Mouse (Mus musculus): ENCODE results near the gene Mfsd14b. TPM values are rescaled to one million over a fixed set of nuclear protein-coding genes. Genes with fewer than 3 reads are reported as not detected.

Mfsd14b gene
- total RNA-seq (2014; rRNA removed), result 28.2 and 38.0 TPM in 2 replicates
- 13.7 and 18.4 TPM in 2 replicates for polyA plus RNA-seq (2015; fragmentation: Nextera tagmentation; extraction: Ambion mirVana)

- Histone ChIP-seq H3K36me3 (ENCODE audit: insufficient read depth) (no peaks in the 10 kb centered on the region), H3K9ac (peak within 1 kb of the TSS; percentile 87), H3K4me1 (ENCODE audit: insufficient read depth) (peaks cover 11% of the 10 kb centered on the region), H3K9me3 (ENCODE audit: low read length) (no peaks in the 10 kb centered on the region), H3K4me3 (ENCODE audit: low read depth, low read length) (peak within 1 kb of the TSS; percentile 93), H3K27me3 (ENCODE audit: insufficient read depth, low read length) (no peaks in the 10 kb centered on the region), H3K27ac (ENCODE audit: low read depth, low read length) (peak within 1 kb of the TSS; percentile 88), H3K4me2 (ENCODE audit: low read depth) (peak within 1 kb of the TSS; percentile 81)
- DNase-seq (peak; percentile 96), ATAC-seq (peak; percentile 99)
- under 1% methylated on average over 60 of the region's 60 CpGs for WGBS
- TF ChIP-seq CTCF (IDR thresholded peaks at IDR 0.05; ENCODE audit: low read depth), result 0 out of 2 replicates have a peak, but pooled peaks have one; percentile 1
Observed at GRCm38 (mm10) chr13:65112459-65113110, at the start of gene Mfsd14b. Mfsd14b (minus strand) TSS chr13:65112975.

GRCm38 (mm10) chr13:65149940-65150339 is 37.2 kb upstream of the Mfsd14b start, which contains the start of gene Olfr466:
Olfr466 (plus strand) TSS chr13:65150240.
- Histone ChIP-seq H3K4me3 (ENCODE audit: low read depth, low read length) (no peak within 1 kb of the TSS), H3K4me2 (ENCODE audit: low read depth) (no peak within 1 kb of the TSS), H3K27me3 (ENCODE audit: insufficient read depth, low read length) (no peaks in the 10 kb centered on the region), H3K9me3 (ENCODE audit: low read length) (no peaks in the 10 kb centered on the region), H3K27ac (ENCODE audit: low read depth, low read length) (no peak within 1 kb of the TSS), H3K4me1 (ENCODE audit: insufficient read depth) (no peaks in the 10 kb centered on the region), H3K9ac (no peak within 1 kb of the TSS), H3K36me3 (ENCODE audit: insufficient read depth) (no peaks in the 10 kb centered on the region)
- no peak for TF ChIP-seq CTCF (IDR thresholded peaks at IDR 0.05; ENCODE audit: low read depth)
- DNase-seq (no peak), ATAC-seq (no peak)
- 83% methylated on average over 1 of the region's 1 CpGs for WGBS

- Histone ChIP-seq H3K9ac (no peak within 1 kb of the TSS), H3K27ac (ENCODE audit: low read depth, low read length) (no peak within 1 kb of the TSS), H3K27me3 (ENCODE audit: insufficient read depth, low read length) (no peaks in the 10 kb centered on the region), H3K4me1 (ENCODE audit: insufficient read depth) (no peaks in the 10 kb centered on the region), H3K36me3 (ENCODE audit: insufficient read depth) (no peaks in the 10 kb centered on the region), H3K4me3 (ENCODE audit: low read depth, low read length) (no peak within 1 kb of the TSS), H3K9me3 (ENCODE audit: low read length) (no peaks in the 10 kb centered on the region), H3K4me2 (ENCODE audit: low read depth) (no peak within 1 kb of the TSS)
- no peak for TF ChIP-seq CTCF (IDR thresholded peaks at IDR 0.05; ENCODE audit: low read depth)
- ATAC-seq (no peak), DNase-seq (no peak)
- WGBS, result 82% methylated on average over 4 of the region's 4 CpGs
Observed at GRCm38 (mm10) chr13:65137789-65138188, 25.0 kb upstream of the Mfsd14b start, which contains the start of gene Olfr465-ps1. Olfr465-ps1 (plus strand) TSS chr13:65138089.

GRCm38 (mm10) chr13:65127063-65127847 is 14.5 kb upstream of the Mfsd14b start:
- DNase-seq (no peak), ATAC-seq (no peak)
- Histone ChIP-seq H3K27ac (ENCODE audit: low read depth, low read length) (no peak overlapping the region), H3K4me3 (ENCODE audit: low read depth, low read length) (no peak overlapping the region), H3K36me3 (ENCODE audit: insufficient read depth) (no peaks in the 10 kb centered on the region), H3K4me2 (ENCODE audit: low read depth) (no peak overlapping the region), H3K27me3 (ENCODE audit: insufficient read depth, low read length) (no peaks in the 10 kb centered on the region), H3K9me3 (ENCODE audit: low read length) (no peaks in the 10 kb centered on the region), H3K4me1 (ENCODE audit: insufficient read depth) (no peaks in the 10 kb centered on the region), H3K9ac (no peak overlapping the region)
- no peak for TF ChIP-seq CTCF (IDR thresholded peaks at IDR 0.05; ENCODE audit: low read depth)
- 66% methylated on average over 3 of the region's 3 CpGs for WGBS

- Histone ChIP-seq H3K9me3 (ENCODE audit: low read length) (no peaks in the 10 kb centered on the region), H3K4me1 (ENCODE audit: insufficient read depth) (no peaks in the 10 kb centered on the region), H3K9ac (no peak overlapping the region), H3K4me3 (ENCODE audit: low read depth, low read length) (no peak overlapping the region), H3K27me3 (ENCODE audit: insufficient read depth, low read length) (no peaks in the 10 kb centered on the region), H3K27ac (ENCODE audit: low read depth, low read length) (no peak overlapping the region), H3K4me2 (ENCODE audit: low read depth) (no peak overlapping the region), H3K36me3 (ENCODE audit: insufficient read depth) (no peaks in the 10 kb centered on the region)
- TF ChIP-seq CTCF (IDR thresholded peaks at IDR 0.05; ENCODE audit: low read depth), result no peak
- 82% methylated on average over 1 of the region's 1 CpGs for WGBS
- DNase-seq, result no peak
- ATAC-seq, result no peak
Observed at GRCm38 (mm10) chr13:65122111-65122510, 9.3 kb upstream of the Mfsd14b start.

GRCm38 (mm10) chr13:65120984-65121383 is 8.2 kb upstream of the Mfsd14b start:
- Histone ChIP-seq H3K9ac (no peak overlapping the region), H3K9me3 (ENCODE audit: low read length) (no peaks in the 10 kb centered on the region), H3K4me3 (ENCODE audit: low read depth, low read length) (no peak overlapping the region), H3K4me1 (ENCODE audit: insufficient read depth) (no peaks in the 10 kb centered on the region), H3K27ac (ENCODE audit: low read depth, low read length) (no peak overlapping the region), H3K4me2 (ENCODE audit: low read depth) (no peak overlapping the region), H3K36me3 (ENCODE audit: insufficient read depth) (no peaks in the 10 kb centered on the region), H3K27me3 (ENCODE audit: insufficient read depth, low read length) (no peaks in the 10 kb centered on the region)
- ATAC-seq (no peak), DNase-seq (no peak)
- WGBS, result 66% methylated on average over 3 of the region's 3 CpGs
- TF ChIP-seq CTCF (IDR thresholded peaks at IDR 0.05; ENCODE audit: low read depth), result no peak

GRCm38 (mm10) chr13:65113239-65113638 is 464 bp upstream of the Mfsd14b start:
- Histone ChIP-seq H3K9me3 (ENCODE audit: low read length) (no peaks in the 10 kb centered on the region), H3K4me2 (ENCODE audit: low read depth) (peak overlapping the region; percentile 81), H3K27me3 (ENCODE audit: insufficient read depth, low read length) (no peaks in the 10 kb centered on the region), H3K36me3 (ENCODE audit: insufficient read depth) (no peaks in the 10 kb centered on the region), H3K9ac (peak overlapping the region; percentile 87), H3K27ac (ENCODE audit: low read depth, low read length) (peak overlapping the region; percentile 88), H3K4me3 (ENCODE audit: low read depth, low read length) (peak overlapping the region; percentile 93), H3K4me1 (ENCODE audit: insufficient read depth) (peaks cover 11% of the 10 kb centered on the region)
- TF ChIP-seq CTCF (IDR thresholded peaks at IDR 0.05; ENCODE audit: low read depth), result no peak
- DNase-seq, result no peak
- ATAC-seq, result peak; percentile 63
- 54% methylated on average over 3 of the region's 3 CpGs for WGBS
